Mouse (Mus musculus) layer of hippocampus, postnatal 10 days (tissue): ENCODE measurements around the gene Fam213b. TPM values are rescaled to one million over a fixed set of nuclear protein-coding genes. Genes with fewer than 3 reads are reported as not detected.

Experiments used
- DNase-seq, 2 experiments: peaks; one replicate each; pipeline ENCODE4 v3.0.0; 2021; ENCODE audit warnings: low spot score in 2 of 2
- total RNA-seq, 2 experiments: library from RNA; stranded (reverse); gene quantifications; 2 replicates each; pipeline ENCODE4 v1.2.3; 2021

Fam213b gene
- total RNA-seq, 2 experiments from 2014 or later: 36.2 to 39.0 TPM

GRCm38 (mm10) chr4:154853881-154854280 lies 45.1 kb downstream of the Fam213b start:
- no peak for DNase-seq

GRCm38 (mm10) chr4:154852696-154853095 lies 46.2 kb downstream of the Fam213b start:
- DNase-seq: no peak

Other genes with a start within 250 kb of the Fam213b start
- gene Actrt2, start 231.3 kb downstream of the Fam213b start, total RNA-seq: not detected
- gene Ttc34, start 61.7 kb downstream of the Fam213b start, total RNA-seq: 1 to 10 TPM; 3.7 to 4.9 TPM
- gene Mmel1, start 29.6 kb downstream of the Fam213b start, total RNA-seq: under 1 TPM; 0.22 to 0.23 TPM
- 1 to 10 TPM; 1.0 to 1.7 TPM for gene Tnfrsf14, start 29.4 kb upstream of the Fam213b start, total RNA-seq
- gene Hes5, start 61.8 kb upstream of the Fam213b start, total RNA-seq: 10 to 100 TPM; 75.7 to 81.7 TPM
- gene Pank4, start 65.0 kb upstream of the Fam213b start, total RNA-seq: 10 to 100 TPM; 26.9 to 31.9 TPM
- gene Plch2, start 157.6 kb upstream of the Fam213b start, total RNA-seq: 10 to 100 TPM; 61.7 to 64.3 TPM
- gene Pex10, start 167.9 kb upstream of the Fam213b start, total RNA-seq: 10 to 100 TPM; 20.3 to 23.0 TPM
- 10 to 100 TPM; 67.0 to 69.1 TPM for gene Rer1, start 187.2 kb upstream of the Fam213b start, total RNA-seq
- gene Morn1, start 187.4 kb upstream of the Fam213b start, total RNA-seq: 10 to 100 TPM; 17.8 to 20.6 TPM